Mouse (Mus musculus) brown adipose tissue, adult 24 weeks (tissue): ENCODE data around the gene Ccr10. TPM values are rescaled to one million over a fixed set of nuclear protein-coding genes. Genes with fewer than 3 reads are reported as not detected.

Experiments used
- H3K27ac ChIP-seq: fragments of 200-500 bp; replicated peaks from 2 replicates; pipeline ENCODE4 v1.5.1; 2012; ENCODE audit warnings: low read depth, mild to moderate bottlenecking, low read length
- H3K4me1 ChIP-seq: fragments of 200-500 bp; 2 replicates; pipeline ENCODE4 v1.6.1; 2012; ENCODE audit warnings: low read length, mixed read lengths; ENCODE audit not compliant: control insufficient read depth, insufficient read depth, insufficient read length
- H3K4me3 ChIP-seq: fragments of 200-500 bp; 2 replicates; pipeline ENCODE4 v1.5.1; 2012; ENCODE audit warnings: low read depth, mild to moderate bottlenecking, low read length, moderate library complexity; ENCODE audit not compliant: insufficient read depth
- polyA plus RNA-seq: library from polyadenylated mRNA; stranded (reverse); fragments of >200 nt; gene quantifications from 2 replicates; pipeline ENCODE4 v1.2.4, GENCODE M21; 2012; ENCODE audit not compliant: missing spikeins, insufficient read depth, insufficient read length

The Ccr10 gene
- polyA plus RNA-seq, result 1.2 TPM in 1 of 2 replicates, not detected in the other

GRCm38 (mm10) chr11:101174851-101175628 is at the start of gene Ccr10:
Gene Ccr10, minus strand, starts transcription at chr11:101175443.
- Histone ChIP-seq H3K27ac (peak within 1 kb of the TSS; percentile 80), H3K4me1 (peaks cover 8% of the 10 kb centered on the region)

GRCm38 (mm10) chr11:101224337-101224736 is 49.1 kb upstream of the Ccr10 start:
- Histone ChIP-seq H3K4me3 (peak overlapping the region; percentile 20; the same call in 1 of the 2 replicates), H3K27ac (peak overlapping the region; percentile 89), H3K4me1 (peaks cover 7% of the 10 kb centered on the region; the same call in 1 of the 2 replicates)

More at GRCm38 (mm10) chr11:101174851-101175628, at the start of gene Ccr10:
- H3K4me3 ChIP-seq, result peak within 1 kb of the TSS; percentile 63

GRCm38 (mm10) chr11:101221306-101221986 is 46.2 kb upstream of the Ccr10 start:
- peak overlapping the region; percentile 71 for H3K27ac ChIP-seq
- H3K4me3 ChIP-seq, result no peak overlapping the region
- H3K4me1 ChIP-seq, result peaks cover 8% of the 10 kb centered on the region

- peaks cover 8% of the 10 kb centered on the region for H3K4me1 ChIP-seq
- H3K4me3 ChIP-seq, result no peak overlapping the region
- peak overlapping the region; percentile 71 for H3K27ac ChIP-seq
Measured at GRCm38 (mm10) chr11:101220853-101221252, 45.6 kb upstream of the Ccr10 start.

GRCm38 (mm10) chr11:101218436-101219055 is 43.3 kb upstream of the Ccr10 start:
- Histone ChIP-seq H3K4me3 (no peak overlapping the region), H3K4me1 (peaks cover 12% of the 10 kb centered on the region), H3K27ac (peak overlapping the region; percentile 47)

- Histone ChIP-seq H3K27ac (peak overlapping the region; percentile 84), H3K4me1 (peaks cover 12% of the 10 kb centered on the region), H3K4me3 (no peak overlapping the region)
Measured at GRCm38 (mm10) chr11:101216936-101217335, 41.7 kb upstream of the Ccr10 start.

- H3K27ac ChIP-seq, result peak overlapping the region; percentile 42
- no peak overlapping the region for H3K4me3 ChIP-seq
- H3K4me1 ChIP-seq, result 0 out of 2 replicates have a peak, but pooled peaks cover 3% of the 10 kb centered on the region
Measured at GRCm38 (mm10) chr11:101211970-101212369, 36.7 kb upstream of the Ccr10 start.

GRCm38 (mm10) chr11:101200986-101201385 is 25.7 kb upstream of the Ccr10 start:
- H3K27ac ChIP-seq, result no peak overlapping the region
- H3K4me3 ChIP-seq, result no peak overlapping the region
- no peaks in the 10 kb centered on the region for H3K4me1 ChIP-seq

- H3K4me1 ChIP-seq, result no peaks in the 10 kb centered on the region
- H3K4me3 ChIP-seq, result no peak overlapping the region
- no peak overlapping the region for H3K27ac ChIP-seq
Measured at GRCm38 (mm10) chr11:101199555-101199954, 24.3 kb upstream of the Ccr10 start.

GRCm38 (mm10) chr11:101196175-101196574 is 20.9 kb upstream of the Ccr10 start:
- Histone ChIP-seq H3K27ac (peak overlapping the region; percentile 73), H3K4me3 (no peak overlapping the region), H3K4me1 (peaks cover 2% of the 10 kb centered on the region)

- H3K4me1 ChIP-seq, result peaks cover 2% of the 10 kb centered on the region
- no peak overlapping the region for H3K4me3 ChIP-seq
- peak overlapping the region; percentile 73 for H3K27ac ChIP-seq
Measured at GRCm38 (mm10) chr11:101195571-101195970, 20.3 kb upstream of the Ccr10 start.

- Histone ChIP-seq H3K4me3 (no peak overlapping the region), H3K4me1 (peaks cover 2% of the 10 kb centered on the region), H3K27ac (peak overlapping the region; percentile 73)
Measured at GRCm38 (mm10) chr11:101195101-101195500, 19.9 kb upstream of the Ccr10 start.

GRCm38 (mm10) chr11:101194643-101195042 is 19.4 kb upstream of the Ccr10 start:
- Histone ChIP-seq H3K4me3 (no peak overlapping the region), H3K27ac (peak overlapping the region; percentile 50; the same call in 1 of the 2 replicates), H3K4me1 (peaks cover 2% of the 10 kb centered on the region)

- Histone ChIP-seq H3K27ac (peak overlapping the region; percentile 50; the same call in 1 of the 2 replicates), H3K4me1 (peaks cover 2% of the 10 kb centered on the region), H3K4me3 (no peak overlapping the region)
Measured at GRCm38 (mm10) chr11:101194137-101194536, 18.9 kb upstream of the Ccr10 start.

- Histone ChIP-seq H3K4me1 (peaks cover 2% of the 10 kb centered on the region), H3K4me3 (no peak overlapping the region), H3K27ac (no peak overlapping the region)
Measured at GRCm38 (mm10) chr11:101193076-101193475, 17.8 kb upstream of the Ccr10 start.
